Mouse (Mus musculus) erythroblast, adult 5-6 weeks (primary cell): ENCODE data around the gene Gdpd3. TPM values are rescaled to one million over a fixed set of nuclear protein-coding genes. Genes with fewer than 3 reads are reported as not detected.

Experiments
- ATAC-seq: replicated peaks from 2 replicates; pipeline ENCODE4 v1.8.0; 2016; ENCODE audit warnings: moderate number of reproducible peaks, mild to moderate bottlenecking, moderate TSS enrichment, inconsistent platforms; ENCODE audit not compliant: poor library complexity, low FRiP score, severe bottlenecking
- total RNA-seq, 2 experiments: library from RNA; stranded (forward) in 1 of 2; stranded (reverse) in 1 of 2; fragments of 150-400 nt in 1 of 2; fragments of 200-764, 138-1000 nt in 1 of 2; gene quantifications; 2 replicates each; pipeline versions ENCODE4 v1.2.3 to v1.2.4; 2015 to 2017; ENCODE audit warnings: low replicate concordance in 2 of 2

Gdpd3 gene
- total RNA-seq, 2 experiments from 2014 or later = 7.2 TPM; not detected in 1

- ATAC-seq = no peak
Measured at GRCm38 (mm10) chr7:126781661-126782370, 15.7 kb downstream of the Gdpd3 start.

DNA sequence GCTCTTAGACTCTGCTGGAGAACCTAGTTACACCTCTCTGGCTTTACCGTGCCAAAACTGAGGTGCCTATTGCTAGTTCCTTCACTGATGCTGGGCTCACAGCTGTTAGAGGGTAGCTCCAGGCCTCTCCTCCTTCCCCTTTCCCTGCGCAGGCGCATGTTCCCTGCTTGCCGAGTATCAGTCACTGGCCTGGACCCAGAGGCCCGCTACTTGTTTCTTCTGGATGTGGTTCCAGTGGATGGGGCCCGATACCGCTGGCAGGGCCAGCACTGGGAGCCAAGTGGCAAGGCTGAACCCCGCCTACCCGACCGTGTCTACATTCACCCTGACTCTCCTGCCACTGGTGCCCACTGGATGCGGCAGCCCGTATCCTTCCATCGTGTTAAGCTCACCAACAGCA, 16.6 kb downstream of the Gdpd3 start:
- no peak for ATAC-seq

DNA sequence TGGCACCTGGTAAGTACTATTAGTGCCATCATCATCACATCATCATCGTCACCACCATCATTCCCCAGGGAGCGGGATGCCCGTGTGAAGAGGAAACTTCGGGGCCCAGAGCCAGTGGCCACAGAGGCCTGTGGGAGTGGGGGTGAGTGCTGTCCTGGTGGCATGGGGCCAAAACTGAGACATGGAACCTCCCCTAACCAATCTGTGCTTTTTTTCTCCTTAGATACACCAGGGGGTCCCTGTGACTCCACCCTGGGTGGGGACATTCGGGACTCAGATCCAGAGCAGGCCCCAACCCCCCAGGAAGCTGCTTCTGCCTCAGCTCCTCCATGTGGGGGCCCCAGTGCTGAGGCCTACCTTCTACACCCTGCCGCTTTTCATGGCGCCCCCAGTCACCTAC, 18.3 kb downstream of the Gdpd3 start:
- ATAC-seq = no peak

DNA sequence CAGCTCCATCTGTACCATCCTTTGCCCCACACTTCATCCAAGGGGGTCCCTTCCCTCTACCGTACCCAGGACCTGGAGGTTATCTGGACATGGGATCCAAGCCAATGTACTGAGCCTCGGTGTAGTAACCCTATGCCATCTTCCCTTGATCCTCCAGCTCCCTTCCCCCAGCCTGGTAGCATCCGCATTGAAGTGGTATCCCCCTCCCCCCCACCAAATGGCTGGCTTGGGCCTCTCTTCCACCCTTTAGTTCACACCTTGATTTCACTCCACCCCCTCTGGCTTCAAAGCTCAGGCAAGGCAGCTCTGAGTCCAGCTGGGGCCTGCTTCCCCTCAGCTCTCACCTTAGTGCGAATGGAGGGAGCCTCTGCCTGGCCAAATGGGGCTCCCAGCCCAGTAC, 18.9 kb downstream of the Gdpd3 start:
- ATAC-seq = no peak

DNA sequence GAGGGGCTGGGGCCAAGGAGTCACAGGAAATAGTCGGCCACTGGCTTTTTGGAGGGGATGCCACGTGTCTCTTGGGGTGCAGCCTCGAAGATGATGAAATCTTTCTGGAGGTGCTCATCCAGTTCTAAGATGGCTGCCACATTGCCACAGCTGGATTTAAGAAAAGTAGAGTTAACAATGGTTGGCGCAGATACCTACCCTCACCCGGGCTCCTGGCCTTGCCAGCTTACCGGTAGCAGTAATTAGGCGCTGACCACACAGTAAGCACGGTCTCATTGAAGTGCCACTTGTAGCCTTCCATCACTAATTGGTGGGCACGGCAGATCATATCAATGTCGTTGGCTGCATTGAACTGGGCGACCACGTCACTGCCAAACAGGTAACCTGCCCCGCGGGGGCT, 20.0 kb downstream of the Gdpd3 start:
- no peak for ATAC-seq

GRCm38 (mm10) chr7:126789141-126789540, 23.0 kb downstream of the Gdpd3 start:
- no peak for ATAC-seq

- ATAC-seq = peak; percentile 95
Measured at GRCm38 (mm10) chr7:126791851-126792720, 26.0 kb downstream of the Gdpd3 start, which contains the start of gene Ppp4c. TSS of gene Ppp4c (minus strand) at chr7:126792496.

GRCm38 (mm10) chr7:126792721-126793443, 26.7 kb downstream of the Gdpd3 start:
- no peak for ATAC-seq

GRCm38 (mm10) chr7:126793456-126794270, 27.5 kb downstream of the Gdpd3 start:
- no peak for ATAC-seq

GRCm38 (mm10) chr7:126794271-126794605, 28.1 kb downstream of the Gdpd3 start:
- no peak for ATAC-seq

GRCm38 (mm10) chr7:126795387-126796317, 29.5 kb downstream of the Gdpd3 start:
- no peak for ATAC-seq

DNA sequence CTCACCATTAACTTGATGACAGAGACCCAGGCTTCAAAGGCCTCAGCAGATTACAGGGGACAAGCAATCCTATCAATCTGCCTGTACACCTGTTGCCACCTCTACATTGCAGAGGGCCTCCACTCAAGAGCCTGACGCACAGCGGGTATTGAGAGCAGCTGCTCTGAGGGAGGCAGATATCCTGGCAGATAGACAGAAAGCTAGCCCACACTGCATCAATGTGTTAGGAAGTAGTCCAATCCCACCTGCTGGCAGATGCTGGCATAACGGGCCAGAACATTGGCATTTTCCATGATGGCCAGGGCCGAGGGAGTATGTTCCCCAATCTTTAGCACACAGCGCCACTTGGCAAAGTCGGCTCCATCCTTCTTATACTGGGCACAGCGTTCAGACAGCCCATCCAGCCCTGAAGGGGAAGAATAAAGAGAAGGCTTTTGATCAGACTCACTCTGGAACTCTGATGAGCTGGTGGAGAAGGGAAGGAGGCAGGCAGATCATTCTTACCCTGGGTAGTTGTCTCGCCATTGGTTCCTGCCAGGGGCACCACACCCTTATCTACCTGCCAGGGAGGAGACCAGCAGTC, 30.3 kb downstream of the Gdpd3 start:
- no peak for ATAC-seq

DNA sequence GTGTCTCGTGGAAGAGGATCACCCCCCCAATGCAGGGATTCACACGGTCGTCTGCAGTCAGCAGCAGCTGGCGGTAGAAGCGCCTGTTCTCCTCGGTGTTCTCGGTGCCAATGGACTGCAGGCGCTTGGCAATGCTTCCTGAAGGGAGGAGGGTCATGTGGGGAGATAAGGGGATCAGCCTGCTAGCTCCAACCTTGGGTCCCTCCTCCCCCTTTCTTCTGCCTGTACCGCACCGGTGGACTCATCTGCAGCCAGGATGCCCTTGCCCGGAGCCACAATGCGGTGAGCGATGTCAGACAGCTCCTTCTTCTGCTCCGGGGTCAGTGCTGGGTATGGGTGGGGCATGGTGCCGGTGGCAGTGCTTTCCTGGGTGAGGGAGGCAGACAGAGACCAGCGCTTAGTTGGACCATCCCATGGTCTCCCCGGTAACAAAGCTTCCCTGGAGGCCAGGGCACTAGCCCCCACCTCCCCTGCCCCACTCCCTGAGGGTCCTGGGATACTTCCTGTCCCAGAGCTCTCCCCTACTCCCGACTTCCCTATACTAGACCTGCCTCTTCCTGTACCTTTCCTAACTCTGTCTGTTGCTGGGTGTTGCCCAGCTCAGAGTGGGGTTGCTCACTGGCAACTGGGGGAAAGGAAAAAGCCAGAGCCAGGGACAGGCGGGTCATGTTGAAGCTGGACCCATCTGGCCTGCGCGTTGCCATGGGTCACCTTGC, 31.4 kb downstream of the Gdpd3 start, which contains the start of gene Fam57b:
Fam57b (plus strand) TSS at position 258 of the 716 bp plus-strand sequence.
- no peak for ATAC-seq

DNA sequence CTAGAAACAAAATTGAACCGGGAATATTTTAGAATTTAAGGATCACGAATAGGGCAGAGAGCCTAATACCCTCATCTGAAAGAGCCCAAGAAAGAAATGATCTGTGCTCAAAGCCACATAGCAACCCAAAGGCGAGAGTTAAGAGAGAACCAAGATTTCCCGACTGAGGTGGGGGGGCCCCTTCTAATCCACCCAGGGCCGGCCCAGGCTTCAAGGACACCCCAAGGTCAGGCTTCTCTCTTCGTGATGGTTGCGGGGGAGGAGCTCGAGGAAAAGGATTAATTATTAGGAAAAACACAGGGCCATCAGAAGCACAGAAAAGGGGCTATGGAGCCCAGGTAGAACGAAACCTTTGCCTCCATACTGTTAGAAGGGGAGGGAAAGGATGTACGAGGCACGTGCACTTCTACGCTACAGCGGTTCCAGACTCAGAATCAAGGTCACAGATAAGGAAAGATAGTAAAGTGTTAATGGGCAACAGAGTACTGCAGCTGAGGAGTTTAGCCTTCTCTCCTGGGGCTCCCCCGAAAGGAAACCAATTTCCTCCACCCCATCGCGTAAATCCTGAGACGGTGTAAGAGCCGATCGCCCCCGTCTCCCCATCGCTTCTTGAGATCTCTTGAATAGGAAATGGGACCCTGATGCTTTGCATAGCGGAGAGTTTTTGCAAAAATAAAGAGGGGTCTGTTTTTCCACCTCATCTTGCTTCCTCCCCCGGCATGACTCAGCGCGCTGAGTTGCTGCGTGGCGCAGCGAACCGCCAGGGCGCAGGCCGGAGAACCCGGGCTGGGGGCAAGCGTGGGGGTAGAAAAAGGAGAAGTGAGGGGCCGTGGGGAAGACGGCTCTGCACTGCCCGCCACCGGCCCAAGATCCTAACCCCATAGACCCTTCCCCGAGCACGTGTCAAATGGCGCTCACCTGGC, 32.3 kb downstream of the Gdpd3 start:
- ATAC-seq = peak; percentile 57

DNA sequence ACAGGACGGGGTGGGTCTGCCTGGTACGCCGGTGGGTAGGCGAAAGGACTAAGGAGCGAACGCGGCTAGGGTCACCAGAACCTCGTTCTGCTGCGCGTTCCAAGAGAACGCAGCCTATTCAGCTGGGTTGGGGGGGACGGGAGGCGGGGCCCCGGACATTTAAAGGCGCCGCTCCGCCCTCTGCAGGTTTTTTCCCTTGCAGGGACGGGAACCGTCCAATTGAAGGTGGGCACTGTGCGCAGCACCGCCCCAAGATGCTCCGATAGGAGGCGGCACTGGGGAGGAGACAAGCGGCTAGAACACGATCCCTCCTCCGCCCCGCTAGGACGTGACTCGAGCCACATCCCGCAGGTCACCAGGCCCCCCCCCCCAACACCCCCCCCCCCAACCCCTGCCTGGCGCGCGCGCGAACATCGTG, 32.9 kb downstream of the Gdpd3 start:
- ATAC-seq = peak; percentile 80

- peak; percentile 51 for ATAC-seq
Measured at GRCm38 (mm10) chr7:126799468-126800268, 33.5 kb downstream of the Gdpd3 start.
